Mouse (Mus musculus): Measurements from ENCODE around the gene Lfng.

The Lfng gene

GRCm38 (mm10) chr5:140589082-140589774 lies 17.9 kb upstream of the Lfng start:
- DNase-seq (ENCODE audit: low spot score in 2 of 2), result no peak

- peak; percentile 68 to 85 for DNase-seq (ENCODE audit: low spot score in 2 of 2)
Observed at GRCm38 (mm10) chr5:140594846-140595245, 12.3 kb upstream of the Lfng start.

GRCm38 (mm10) chr5:140596426-140596825 lies 10.7 kb upstream of the Lfng start:
- DNase-seq (ENCODE audit: low spot score in 2 of 2), result no peak

- peak; percentile 84 to 90 for DNase-seq (ENCODE audit: low spot score in 2 of 2)
Observed at GRCm38 (mm10) chr5:140596927-140597588, 10.1 kb upstream of the Lfng start.

GRCm38 (mm10) chr5:140597787-140598186 lies 9.3 kb upstream of the Lfng start:
- DNase-seq (ENCODE audit: low spot score in 2 of 2), result no peak

- DNase-seq (ENCODE audit: low spot score in 2 of 2), result no peak
Observed at GRCm38 (mm10) chr5:140599939-140600338, 7.2 kb upstream of the Lfng start.

GRCm38 (mm10) chr5:140601712-140602111 lies 5.4 kb upstream of the Lfng start:
- no peak for DNase-seq (ENCODE audit: low spot score in 2 of 2)

GRCm38 (mm10) chr5:140602540-140602939 lies 4.6 kb upstream of the Lfng start:
- no peak for DNase-seq (ENCODE audit: low spot score in 2 of 2)

- DNase-seq (ENCODE audit: low spot score in 2 of 2), result no peak
Observed at GRCm38 (mm10) chr5:140604386-140604785, 2.7 kb upstream of the Lfng start.

GRCm38 (mm10) chr5:140605228-140605627 lies 1.9 kb upstream of the Lfng start:
- DNase-seq (ENCODE audit: low spot score in 2 of 2), result no peak

GRCm38 (mm10) chr5:140606386-140606785 lies 734 bp upstream of the Lfng start:
- no peak for DNase-seq (ENCODE audit: low spot score in 2 of 2)

GRCm38 (mm10) chr5:140607836-140608633 lies 915 bp downstream of the Lfng start:
- DNase-seq (ENCODE audit: low spot score in 2 of 2), result no peak

GRCm38 (mm10) chr5:140608634-140609015 lies 1.5 kb downstream of the Lfng start:
- DNase-seq (ENCODE audit: low spot score in 2 of 2), result no peak

GRCm38 (mm10) chr5:140609511-140610272 lies 2.6 kb downstream of the Lfng start:
- DNase-seq (ENCODE audit: low spot score in 2 of 2), result peak; percentile 51 to 54

GRCm38 (mm10) chr5:140610273-140611011 lies 3.3 kb downstream of the Lfng start:
- DNase-seq (ENCODE audit: low spot score in 2 of 2), result no peak

GRCm38 (mm10) chr5:140611021-140611583 lies 4.0 kb downstream of the Lfng start:
- DNase-seq (ENCODE audit: low spot score in 2 of 2), result peak; percentile 40 to 52

GRCm38 (mm10) chr5:140611611-140612185 lies 4.6 kb downstream of the Lfng start:
- DNase-seq (ENCODE audit: low spot score in 2 of 2), result no peak

GRCm38 (mm10) chr5:140612191-140612590 lies 5.1 kb downstream of the Lfng start:
- DNase-seq (ENCODE audit: low spot score in 2 of 2), result no peak

GRCm38 (mm10) chr5:140614141-140614540 lies 7.0 kb downstream of the Lfng start:
- DNase-seq (ENCODE audit: low spot score in 2 of 2), result no peak

- DNase-seq (ENCODE audit: low spot score in 2 of 2), result no peak
Observed at GRCm38 (mm10) chr5:140614837-140615236, 7.7 kb downstream of the Lfng start.

Data from natural killer cell, adult 2 months (primary cell).